Mouse (Mus musculus) embryonic facial prominence, embryonic 15.5 days (tissue): ENCODE data around the gene C1qtnf6. TPM values are rescaled to one million over a fixed set of nuclear protein-coding genes. Genes with fewer than 3 reads are reported as not detected.

Experiments used
- ATAC-seq: fragments of 200-750 bp; cut with Nextera tagmentation; 2 replicates; pipeline ENCODE4 v1.8.0; 2017; ENCODE audit warnings: low read depth, moderate TSS enrichment; ENCODE audit not compliant: insufficient number of reproducible peaks, low FRiP score, low TSS enrichment
- H3K27ac ChIP-seq: fragments of 300-500 bp; sonication (generic); replicated peaks from 2 replicates; pipeline ENCODE4 v1.5.1; 2015; ENCODE audit warnings: mild to moderate bottlenecking, inconsistent platforms
- H3K27me3 ChIP-seq: fragments of 300-500 bp; sonication (generic); 2 replicates; pipeline ENCODE4 v1.6.1; 2015; ENCODE audit warnings: inconsistent platforms
- H3K36me3 ChIP-seq: fragments of 300-500 bp; sonication (generic); 2 replicates; pipeline ENCODE4 v1.6.1; 2015; ENCODE audit warnings: mild to moderate bottlenecking, inconsistent platforms
- H3K4me1 ChIP-seq: fragments of 300-500 bp; sonication (generic); 2 replicates; pipeline ENCODE4 v1.6.1; 2015; ENCODE audit warnings: inconsistent platforms
- H3K4me2 ChIP-seq: fragments of 300-500 bp; sonication (generic); replicated peaks from 2 replicates; pipeline ENCODE4 v1.6.1; 2015; ENCODE audit warnings: mild to moderate bottlenecking, inconsistent platforms
- H3K4me3 ChIP-seq: fragments of 300-500 bp; sonication (generic); replicated peaks from 2 replicates; pipeline ENCODE4 v1.5.1; 2015; ENCODE audit warnings: mild to moderate bottlenecking, inconsistent platforms
- H3K9ac ChIP-seq: fragments of 300-500 bp; sonication (generic); 2 replicates; pipeline ENCODE4 v1.6.1; 2015; ENCODE audit warnings: inconsistent platforms
- H3K9me3 ChIP-seq: fragments of 300-500 bp; sonication (generic); replicated peaks from 2 replicates; pipeline ENCODE4 v1.6.1; 2016; ENCODE audit warnings: inconsistent platforms
- WGBS: fragments of 180-500 bp; shearing (Covaris S2); methylation state at CpG from one replicate; pipeline ENCODE4 v1.1.7; 2015; 5-methylcytosine and 5-hydroxymethylcytosine counted together
- polyA plus RNA-seq: library from polyadenylated mRNA; unstranded; fragments of >200 nt; fragmentation: Nextera tagmentation; extraction: Ambion mirVana; gene quantifications from 2 replicates; pipeline ENCODE4 v1.2.1, GENCODE M21; 2015

Gene C1qtnf6
- polyA plus RNA-seq, 1 experiment from 2014 or later: 65.9 TPM

DNA sequence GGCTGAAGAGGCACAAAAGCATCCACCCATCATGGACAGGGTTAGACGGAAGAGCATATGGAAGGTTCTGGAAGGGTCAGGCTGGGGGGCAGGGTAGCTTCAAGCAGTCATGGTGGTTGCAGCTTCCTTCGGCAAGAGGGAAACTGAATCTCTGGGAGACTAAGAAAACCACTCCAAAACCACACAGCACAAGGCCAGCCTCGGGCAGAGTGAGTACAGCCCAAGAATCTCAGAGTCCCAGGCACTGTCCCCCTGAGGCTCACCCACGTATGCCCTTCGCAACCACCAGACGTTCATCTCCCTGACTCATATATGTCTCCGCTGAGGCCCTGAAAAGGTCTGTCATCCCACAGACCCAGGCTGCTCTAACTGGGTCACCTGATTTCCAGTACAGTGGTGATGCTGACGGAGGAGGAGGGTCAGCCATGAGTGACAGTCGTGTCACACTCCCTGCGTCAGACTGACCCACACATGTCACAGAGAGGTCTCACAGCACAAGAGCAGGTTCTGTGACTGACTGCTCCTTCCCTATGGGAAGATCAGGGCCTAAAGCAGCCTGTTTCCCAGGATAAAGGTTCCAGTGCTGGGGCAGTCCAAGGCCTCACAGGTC lies 37.7 kb downstream of the C1qtnf6 start:
- H3K4me3 ChIP-seq: no peak overlapping the region
- WGBS: 66% methylated on average over 10 of the region's 10 CpGs
- H3K36me3 ChIP-seq: no peaks in the 10 kb centered on the region
- H3K4me1 ChIP-seq: 0 out of 2 replicates have a peak, but pooled peaks cover 3% of the 10 kb centered on the region
- no peak overlapping the region for H3K9ac ChIP-seq
- no peak for ATAC-seq
- H3K9me3 ChIP-seq: no peaks in the 10 kb centered on the region
- no peak overlapping the region for H3K4me2 ChIP-seq
- no peaks in the 10 kb centered on the region for H3K27me3 ChIP-seq
- H3K27ac ChIP-seq: no peak overlapping the region

DNA sequence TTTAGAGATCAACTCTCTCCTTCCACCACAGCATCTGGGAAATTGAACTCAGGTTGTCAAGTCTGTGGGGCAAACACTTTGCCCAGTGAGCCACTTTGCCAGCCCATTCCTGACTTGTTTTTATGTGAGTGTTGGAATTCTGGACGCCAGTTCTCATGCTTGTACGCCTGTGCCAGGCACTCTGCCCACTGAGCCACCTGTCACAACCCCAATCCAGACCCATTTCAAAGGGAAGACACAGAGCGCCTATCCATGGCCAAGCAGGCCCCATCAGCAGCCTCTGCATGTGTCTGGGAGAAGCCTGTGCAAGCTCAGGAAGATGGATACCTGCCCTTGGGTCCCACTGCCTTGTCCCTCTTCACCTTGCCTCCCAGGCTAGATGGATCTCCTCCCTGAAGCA lies 39.9 kb downstream of the C1qtnf6 start:
- Histone ChIP-seq H3K36me3 (no peaks in the 10 kb centered on the region), H3K27ac (no peak overlapping the region), H3K9ac (no peak overlapping the region), H3K9me3 (no peaks in the 10 kb centered on the region), H3K4me3 (no peak overlapping the region), H3K4me1 (0 out of 2 replicates have a peak, but pooled peaks cover 3% of the 10 kb centered on the region), H3K4me2 (no peak overlapping the region), H3K27me3 (no peaks in the 10 kb centered on the region)
- ATAC-seq: no peak
- WGBS: 82% methylated on average over 3 of the region's 3 CpGs

DNA sequence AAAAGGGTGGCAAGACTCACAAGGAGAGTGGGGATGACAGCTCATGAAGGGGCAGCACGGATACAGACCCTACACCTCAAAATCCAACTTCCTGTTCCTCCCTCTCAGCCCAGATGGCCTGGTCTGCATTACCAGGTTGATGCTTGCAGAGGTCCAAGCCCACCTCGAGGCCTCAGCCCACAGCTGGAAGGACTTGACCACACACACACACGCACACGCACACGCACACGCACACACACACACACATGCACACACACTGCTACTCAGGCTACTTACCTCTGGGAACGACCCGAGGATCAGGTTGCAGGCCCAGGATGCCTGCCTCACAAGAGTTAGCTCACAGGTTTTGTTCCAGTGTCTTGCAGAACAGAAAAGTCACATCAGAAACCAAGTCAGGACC lies 41.3 kb downstream of the C1qtnf6 start:
- Histone ChIP-seq H3K27ac (no peak overlapping the region), H3K27me3 (no peaks in the 10 kb centered on the region), H3K4me2 (no peak overlapping the region), H3K4me3 (no peak overlapping the region), H3K4me1 (0 out of 2 replicates have a peak, but pooled peaks cover 3% of the 10 kb centered on the region), H3K9me3 (no peaks in the 10 kb centered on the region), H3K9ac (no peak overlapping the region), H3K36me3 (no peaks in the 10 kb centered on the region)
- ATAC-seq: no peak
- 37% methylated on average over 8 of the region's 8 CpGs for WGBS

DNA sequence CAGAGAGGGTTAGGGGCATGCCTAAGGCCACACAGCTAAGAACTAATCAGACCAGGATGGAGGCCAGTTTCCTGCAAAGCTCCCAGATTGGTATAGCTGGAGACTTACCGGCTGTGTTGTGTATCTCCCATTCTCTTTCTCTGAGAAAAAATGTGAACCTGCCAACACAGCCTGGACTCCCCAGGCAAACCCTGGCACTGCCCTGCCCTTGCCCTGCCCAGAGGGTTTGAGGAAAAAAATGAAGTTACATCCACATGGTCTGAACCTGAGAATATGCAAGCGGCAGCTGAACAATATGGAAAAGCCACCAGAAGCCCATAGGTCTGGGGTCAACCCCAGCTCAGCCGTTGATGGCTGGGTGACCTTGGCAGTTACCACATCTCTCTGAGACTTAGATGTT lies 42.0 kb downstream of the C1qtnf6 start:
- Histone ChIP-seq H3K27ac (no peak overlapping the region), H3K9ac (no peak overlapping the region), H3K4me1 (0 out of 2 replicates have a peak, but pooled peaks cover 3% of the 10 kb centered on the region), H3K36me3 (no peaks in the 10 kb centered on the region), H3K9me3 (no peaks in the 10 kb centered on the region), H3K4me3 (no peak overlapping the region), H3K27me3 (no peaks in the 10 kb centered on the region), H3K4me2 (no peak overlapping the region)
- 85% methylated on average over 3 of the region's 3 CpGs for WGBS
- no peak for ATAC-seq

DNA sequence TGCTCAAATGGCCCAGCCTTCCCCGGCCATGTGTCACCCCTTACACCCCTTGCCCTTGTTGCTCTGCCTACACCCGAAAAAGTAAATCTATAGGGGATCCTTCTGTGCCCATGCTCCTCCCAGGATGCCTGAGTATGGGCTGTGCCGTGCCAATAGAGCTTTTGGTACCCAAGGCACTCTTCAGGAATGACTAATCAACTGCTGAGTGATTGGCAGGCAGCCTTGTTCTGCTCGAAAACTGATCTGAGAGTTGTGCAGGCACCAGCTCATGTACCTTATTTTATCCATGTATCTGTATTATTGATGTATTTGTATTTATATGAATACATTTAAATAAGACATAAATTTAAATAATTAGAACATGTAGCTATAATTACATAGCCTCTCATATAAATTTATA lies 44.1 kb downstream of the C1qtnf6 start:
- Histone ChIP-seq H3K36me3 (no peaks in the 10 kb centered on the region), H3K27me3 (no peaks in the 10 kb centered on the region), H3K9ac (no peak overlapping the region), H3K27ac (no peak overlapping the region), H3K4me3 (no peak overlapping the region), H3K4me2 (no peak overlapping the region), H3K4me1 (0 out of 2 replicates have a peak, but pooled peaks cover 3% of the 10 kb centered on the region), H3K9me3 (no peaks in the 10 kb centered on the region)
- ATAC-seq: no peak
- 60% methylated on average over 4 of the region's 4 CpGs for WGBS

DNA sequence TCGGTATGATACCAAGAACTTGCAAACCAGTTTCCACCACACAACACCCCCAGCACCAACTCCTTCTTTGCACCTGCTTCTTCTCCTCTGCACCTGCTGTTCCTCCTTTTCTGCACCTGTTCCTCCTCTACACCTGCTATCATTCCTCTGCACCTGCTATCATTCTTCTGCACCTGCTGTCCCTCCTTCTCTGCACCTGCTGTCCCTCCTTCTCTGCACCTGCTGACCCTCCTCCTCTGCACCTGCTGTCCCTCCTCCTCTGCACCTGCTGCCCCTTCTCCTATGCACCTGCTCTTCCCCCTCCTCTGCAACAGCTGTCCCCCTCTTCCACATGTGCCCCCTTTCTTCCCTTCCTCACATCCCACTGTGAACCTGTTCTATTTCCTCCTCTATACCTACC lies 44.7 kb downstream of the C1qtnf6 start:
- WGBS: 94% methylated on average over 1 of the region's 1 CpGs
- no peaks in the 10 kb centered on the region for H3K36me3 ChIP-seq
- no peak overlapping the region for H3K4me2 ChIP-seq
- H3K27ac ChIP-seq: no peak overlapping the region
- no peak for ATAC-seq
- no peak overlapping the region for H3K9ac ChIP-seq
- H3K27me3 ChIP-seq: 0 out of 2 replicates have a peak, but pooled peaks cover 2% of the 10 kb centered on the region
- H3K4me3 ChIP-seq: no peak overlapping the region
- no peaks in the 10 kb centered on the region for H3K9me3 ChIP-seq
- H3K4me1 ChIP-seq: 0 out of 2 replicates have a peak, but pooled peaks cover 3% of the 10 kb centered on the region

DNA sequence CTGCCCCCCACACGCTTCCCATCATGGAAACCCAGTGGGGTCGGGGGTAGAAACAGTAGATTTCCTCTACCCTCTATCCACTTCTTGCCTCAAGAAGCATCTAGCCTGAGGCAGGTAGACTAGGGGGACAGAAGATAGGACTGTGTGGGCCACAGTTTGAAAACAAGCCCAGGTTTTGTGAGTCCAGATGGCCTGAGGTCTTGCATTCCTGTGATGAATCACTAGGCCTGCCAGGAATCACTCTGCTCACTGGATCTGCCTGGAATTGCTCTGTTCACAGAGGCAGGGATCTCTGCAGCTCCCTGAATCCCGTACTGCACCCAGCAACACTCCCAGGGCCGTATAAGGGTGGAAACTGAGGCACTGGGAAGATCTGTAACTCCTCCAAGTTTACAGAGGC lies 47.9 kb downstream of the C1qtnf6 start:
- Histone ChIP-seq H3K27me3 (0 out of 2 replicates have a peak, but pooled peaks cover 2% of the 10 kb centered on the region), H3K4me2 (no peak overlapping the region), H3K4me3 (no peak overlapping the region), H3K4me1 (no peaks in the 10 kb centered on the region), H3K36me3 (no peaks in the 10 kb centered on the region), H3K27ac (no peak overlapping the region), H3K9me3 (no peaks in the 10 kb centered on the region), H3K9ac (no peak overlapping the region)
- ATAC-seq: no peak
- 66% methylated on average over 4 of the region's 4 CpGs for WGBS

DNA sequence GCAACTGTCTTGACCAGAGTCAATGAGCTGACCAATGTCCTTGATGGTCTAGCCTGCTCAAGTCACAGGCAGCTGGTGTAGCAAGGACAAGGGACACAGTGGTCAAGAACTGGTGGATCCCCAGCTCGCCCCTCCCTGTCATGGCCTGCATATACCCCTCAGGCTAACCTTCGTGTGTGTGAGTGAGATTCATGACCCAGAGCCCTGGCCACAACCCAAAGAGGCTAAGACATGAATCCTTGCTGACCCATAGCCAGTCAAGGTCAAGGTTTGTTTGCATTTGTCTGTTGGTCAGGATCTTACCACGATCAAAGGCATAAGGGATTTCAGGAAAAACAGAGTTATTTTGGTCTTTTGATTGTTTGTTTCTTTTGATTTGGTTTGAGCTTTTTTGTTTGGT lies 48.7 kb downstream of the C1qtnf6 start:
- Histone ChIP-seq H3K36me3 (no peaks in the 10 kb centered on the region), H3K4me2 (no peak overlapping the region), H3K27me3 (0 out of 2 replicates have a peak, but pooled peaks cover 2% of the 10 kb centered on the region), H3K9ac (no peak overlapping the region), H3K27ac (no peak overlapping the region), H3K9me3 (no peaks in the 10 kb centered on the region), H3K4me3 (no peak overlapping the region), H3K4me1 (no peaks in the 10 kb centered on the region)
- WGBS: 69% methylated on average over 3 of the region's 3 CpGs
- no peak for ATAC-seq

DNA sequence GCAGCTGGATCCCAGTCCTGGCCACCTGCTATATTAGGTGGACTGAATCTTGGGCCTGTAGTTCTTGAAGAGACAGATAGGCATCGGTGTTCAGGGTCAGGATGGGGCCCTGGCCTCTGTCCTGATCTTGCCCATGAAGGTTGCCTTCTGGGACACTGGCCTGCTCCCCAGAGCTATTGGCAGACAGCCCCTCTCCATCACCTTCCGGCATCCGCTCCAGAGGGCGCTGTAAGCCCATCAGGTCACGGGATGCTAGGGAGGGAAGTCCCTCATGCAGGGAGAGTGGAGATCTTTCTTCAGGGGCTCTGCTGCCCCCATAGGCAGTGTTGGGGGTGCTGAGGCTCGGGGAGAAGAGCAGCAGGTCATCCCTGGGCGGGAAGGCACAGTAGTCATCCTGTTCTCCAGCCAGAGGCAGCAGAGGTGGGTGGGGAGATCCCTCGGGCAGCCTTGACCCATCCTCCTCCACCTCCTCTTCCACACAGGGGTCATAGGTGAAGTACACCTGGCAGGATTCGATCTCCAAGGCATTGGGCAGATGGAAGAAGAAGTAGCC lies 49.7 kb downstream of the C1qtnf6 start:
- H3K4me2 ChIP-seq: no peak overlapping the region
- 56% methylated on average over 9 of the region's 9 CpGs for WGBS
- no peak overlapping the region for H3K9ac ChIP-seq
- H3K27ac ChIP-seq: no peak overlapping the region
- no peaks in the 10 kb centered on the region for H3K36me3 ChIP-seq
- H3K4me3 ChIP-seq: no peak overlapping the region
- H3K27me3 ChIP-seq: 0 out of 2 replicates have a peak, but pooled peaks cover 2% of the 10 kb centered on the region
- no peaks in the 10 kb centered on the region for H3K9me3 ChIP-seq
- H3K4me1 ChIP-seq: no peaks in the 10 kb centered on the region
- ATAC-seq: no peak

DNA sequence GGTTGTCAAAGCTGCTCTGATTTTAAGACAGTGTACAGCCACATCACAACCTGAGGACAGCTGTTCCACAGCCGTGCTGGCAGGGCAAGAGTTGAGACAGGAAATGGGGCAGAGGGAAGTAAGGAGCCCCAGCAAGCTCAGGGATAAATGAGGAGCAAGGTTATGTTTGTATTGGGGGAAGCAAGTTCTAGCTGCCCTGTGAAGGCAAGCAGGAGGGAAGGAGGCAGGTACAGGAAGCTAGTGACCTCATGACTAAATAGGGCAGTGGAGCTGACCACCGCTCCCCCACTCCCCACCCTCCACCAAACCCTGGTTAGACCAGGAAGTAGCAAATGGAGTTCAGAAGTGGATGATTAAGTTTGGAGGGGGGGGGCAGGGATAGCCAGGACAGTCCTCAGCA lies 50.2 kb downstream of the C1qtnf6 start:
- no peaks in the 10 kb centered on the region for H3K36me3 ChIP-seq
- H3K4me3 ChIP-seq: no peak overlapping the region
- H3K27me3 ChIP-seq: 0 out of 2 replicates have a peak, but pooled peaks cover 2% of the 10 kb centered on the region
- H3K4me2 ChIP-seq: no peak overlapping the region
- ATAC-seq: no peak
- H3K27ac ChIP-seq: no peak overlapping the region
- H3K9me3 ChIP-seq: no peaks in the 10 kb centered on the region
- WGBS: 57% methylated on average over 2 of the region's 2 CpGs
- no peaks in the 10 kb centered on the region for H3K4me1 ChIP-seq
- no peak overlapping the region for H3K9ac ChIP-seq

DNA sequence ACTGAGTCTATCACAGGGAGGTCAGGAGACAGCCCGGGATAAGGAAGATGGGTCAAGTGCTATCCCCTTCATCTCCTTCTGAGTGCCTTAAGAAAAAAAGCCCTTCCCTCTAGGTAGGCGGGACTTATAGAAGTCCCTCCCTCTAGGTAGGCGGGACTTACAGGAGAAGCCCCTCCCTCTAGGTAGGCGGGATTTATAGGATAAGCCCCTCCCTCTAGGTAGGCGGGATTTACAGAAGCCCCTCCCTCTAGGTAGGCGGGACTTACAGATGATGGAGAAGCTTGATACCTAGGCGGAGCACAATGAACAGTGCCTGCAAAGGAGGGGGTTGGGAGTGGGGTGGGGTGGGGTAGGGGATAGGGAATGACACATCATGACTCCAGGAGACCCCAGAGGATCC lies 51.1 kb downstream of the C1qtnf6 start:
- Histone ChIP-seq H3K9ac (no peak overlapping the region), H3K9me3 (no peaks in the 10 kb centered on the region), H3K4me2 (no peak overlapping the region), H3K4me1 (no peaks in the 10 kb centered on the region), H3K36me3 (no peaks in the 10 kb centered on the region), H3K4me3 (no peak overlapping the region), H3K27me3 (0 out of 2 replicates have a peak, but pooled peaks cover 5% of the 10 kb centered on the region), H3K27ac (no peak overlapping the region)
- ATAC-seq: no peak
- 73% methylated on average over 7 of the region's 7 CpGs for WGBS

DNA sequence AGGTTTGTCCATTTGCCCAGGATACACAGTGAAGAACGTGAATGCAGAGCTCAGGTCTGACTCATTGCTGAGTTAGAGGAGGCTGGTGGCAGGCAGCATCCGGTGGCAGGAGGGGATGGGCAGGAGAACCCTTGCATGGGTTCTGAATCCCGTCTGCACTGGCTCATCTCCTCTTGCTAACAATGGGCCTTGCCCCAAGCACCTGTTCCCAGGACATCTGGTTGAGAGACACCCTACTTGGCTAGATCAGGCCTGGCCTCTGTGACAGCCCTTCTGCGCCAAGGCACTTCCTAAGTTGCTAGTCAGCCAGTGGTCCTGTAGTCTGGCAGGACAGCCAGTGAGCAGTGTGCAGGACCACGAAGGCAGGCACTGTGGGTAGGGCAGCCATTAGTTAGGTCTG lies 51.7 kb downstream of the C1qtnf6 start:
- 0 out of 2 replicates have a peak, but pooled peaks cover 5% of the 10 kb centered on the region for H3K27me3 ChIP-seq
- no peaks in the 10 kb centered on the region for H3K4me1 ChIP-seq
- H3K36me3 ChIP-seq: no peaks in the 10 kb centered on the region
- WGBS: 80% methylated on average over 5 of the region's 5 CpGs
- H3K27ac ChIP-seq: no peak overlapping the region
- H3K4me3 ChIP-seq: no peak overlapping the region
- H3K9ac ChIP-seq: no peak overlapping the region
- no peaks in the 10 kb centered on the region for H3K9me3 ChIP-seq
- no peak overlapping the region for H3K4me2 ChIP-seq
- ATAC-seq: no peak
